Mouse (Mus musculus) lung, postnatal 0 days (tissue): ENCODE measurements around the gene Dazap1. TPM values are rescaled to one million over a fixed set of nuclear protein-coding genes. Genes with fewer than 3 reads are reported as not detected.

Source experiments
- ATAC-seq: fragments of 200-750 bp; cut with Nextera tagmentation; 2 replicates; pipeline ENCODE4 v1.8.0; 2017; ENCODE audit warnings: moderate library complexity
- DNase-seq: peaks from one replicate; pipeline ENCODE4 v3.0.0-alpha.2; 2016; ENCODE audit warnings: low spot score
- H3K27ac ChIP-seq: fragments of 300-500 bp; sonication (generic); 2 replicates; pipeline ENCODE4 v1.5.1; 2014; ENCODE audit warnings: antibody characterized with exemption, mild to moderate bottlenecking, low read length, mixed read lengths
- H3K27me3 ChIP-seq: fragments of 300-500 bp; sonication (generic); replicated peaks from 2 replicates; pipeline ENCODE4 v1.6.1; 2014; ENCODE audit warnings: low read length, mixed read lengths; ENCODE audit not compliant: insufficient read depth
- H3K36me3 ChIP-seq: fragments of 300-500 bp; sonication (generic); 2 replicates; pipeline ENCODE4 v1.6.1; 2014; ENCODE audit warnings: low read length, mixed read lengths; ENCODE audit not compliant: insufficient read depth
- H3K4me1 ChIP-seq: fragments of 300-500 bp; sonication (generic); 2 replicates; pipeline ENCODE4 v1.6.1; 2014; ENCODE audit warnings: antibody characterized with exemption, low read depth, low read length, mixed read lengths; ENCODE audit not compliant: insufficient read depth
- H3K4me2 ChIP-seq: fragments of 300-500 bp; sonication (generic); replicated peaks from 2 replicates; pipeline ENCODE4 v1.6.1; 2014; ENCODE audit warnings: low read depth, mild to moderate bottlenecking, low read length, moderate library complexity, mixed read lengths
- H3K4me3 ChIP-seq: fragments of 300-500 bp; sonication (generic); 2 replicates; pipeline ENCODE4 v1.5.1; 2014; ENCODE audit warnings: low read depth, low read length
- H3K9ac ChIP-seq: fragments of 300-500 bp; sonication (generic); replicated peaks from 2 replicates; pipeline ENCODE4 v1.6.1; 2014; ENCODE audit warnings: low read depth, mild to moderate bottlenecking
- H3K9me3 ChIP-seq: fragments of 300-500 bp; sonication (generic); 2 replicates; pipeline ENCODE4 v1.6.1; 2016; ENCODE audit warnings: low read length, mixed read lengths
- CTCF ChIP-seq: IDR thresholded peaks from 2 replicates; pipeline ENCODE4 v1.5.1; 2016; ENCODE audit warnings: antibody characterized with exemption, mild to moderate bottlenecking
- EP300 ChIP-seq: IDR thresholded peaks from 2 replicates; pipeline ENCODE4 v1.6.1; 2016; ENCODE audit warnings: antibody characterized with exemption, mild to moderate bottlenecking, control low read depth
- WGBS: fragments of 180-500 bp; shearing (Covaris S2); extraction: QIAGEN DNeasy Blood & Tissue Kit; methylation state at CpG from one replicate; pipeline ENCODE4 v1.1.7; 2014; 5-methylcytosine and 5-hydroxymethylcytosine counted together
- microRNA-seq: library from miRNA; unstranded; fragments of <30 nt; microRNA quantifications from one replicate; pipeline ENCODE4, GENCODE M21; 2016
- polyA plus RNA-seq: library from polyadenylated mRNA; unstranded; fragments of >200 nt; fragmentation: Nextera tagmentation; extraction: Ambion mirVana; gene quantifications from 2 replicates; pipeline ENCODE4 v1.2.1, GENCODE M21; 2015

Dazap1 gene
- polyA plus RNA-seq, 1 experiment from 2014 or later, result 38.1 TPM

DNA sequence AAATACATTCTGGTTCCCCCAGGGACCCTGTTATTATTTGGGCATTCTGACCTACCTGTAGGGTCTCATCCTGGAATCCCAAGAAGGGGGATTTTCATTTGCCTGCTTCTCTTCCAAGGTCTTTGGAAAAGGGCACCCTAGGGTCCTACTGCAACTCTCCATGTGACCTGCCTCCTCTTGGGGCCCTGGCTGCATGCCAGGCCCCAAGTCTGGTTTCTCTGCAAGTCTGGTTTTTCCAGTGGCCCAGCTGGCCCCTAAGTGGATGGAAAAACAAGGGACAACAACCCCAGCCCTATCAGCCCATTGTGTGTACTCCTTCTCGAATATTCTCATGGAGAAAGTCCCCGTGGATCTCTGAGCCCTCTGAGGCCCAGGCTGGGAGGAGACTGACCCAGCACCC, 69.6 kb downstream of the Dazap1 start:
- ATAC-seq, result no peak
- H3K4me1 ChIP-seq, result peaks cover 4% of the 10 kb centered on the region
- TF ChIP-seq CTCF (no peak), EP300 (0 out of 2 replicates have a peak, but pooled peaks have one; percentile 25)
- H3K27ac ChIP-seq, result peak overlapping the region; percentile 51; the same call in 1 of the 2 replicates
- DNase-seq, result peak; percentile 49
- no peaks in the 10 kb centered on the region for H3K9me3 ChIP-seq
- H3K9ac ChIP-seq, result no peak overlapping the region
- H3K4me3 ChIP-seq, result no peak overlapping the region
- peak overlapping the region; percentile 78 for H3K4me2 ChIP-seq
- WGBS, result 50% methylated on average over 2 of the region's 2 CpGs
- no peaks in the 10 kb centered on the region for H3K36me3 ChIP-seq
- no peaks in the 10 kb centered on the region; the same call in 1 of the 2 replicates for H3K27me3 ChIP-seq

DNA sequence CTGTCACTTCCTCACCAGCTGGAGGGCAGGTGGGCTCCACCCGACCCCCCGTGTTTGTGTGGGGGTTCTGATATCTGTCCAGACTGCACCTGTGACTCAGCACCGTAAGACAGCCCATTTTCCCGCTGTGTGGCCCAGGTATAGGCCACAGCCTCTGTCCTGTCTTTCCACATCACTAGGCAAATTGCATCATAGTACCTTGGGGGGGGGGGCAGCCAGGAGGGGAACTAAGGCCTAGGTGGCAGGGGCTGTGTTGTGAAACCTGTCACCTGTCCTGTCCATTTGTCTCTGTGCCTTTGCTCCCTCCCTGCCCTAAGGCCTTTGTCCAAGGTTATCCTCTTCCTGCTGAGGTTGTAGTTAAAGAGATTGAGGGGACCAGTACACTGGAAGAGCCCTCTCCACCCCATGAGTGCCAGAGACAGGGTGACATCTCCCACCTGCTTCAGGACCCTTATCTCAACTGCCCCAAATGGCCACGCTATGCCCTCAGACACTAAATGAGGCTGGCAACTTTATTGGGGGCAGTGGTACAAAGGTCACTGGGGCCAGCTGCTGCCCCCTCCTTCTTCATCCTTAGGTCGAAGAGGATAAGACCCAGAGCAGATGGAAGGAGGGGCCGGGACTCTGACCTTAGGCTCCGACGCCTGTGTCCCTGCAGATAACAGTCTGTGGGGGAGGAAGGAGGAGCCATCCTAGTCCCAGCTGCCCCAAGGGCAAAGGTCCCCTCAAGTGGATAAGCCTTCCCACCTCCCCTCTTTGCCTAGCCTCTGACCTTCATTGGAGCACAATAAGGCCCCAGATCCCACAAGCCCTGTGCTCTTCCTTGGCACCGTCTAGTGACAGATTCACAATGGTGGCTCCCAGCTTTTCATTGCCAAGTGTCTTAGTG, 70.6 kb downstream of the Dazap1 start:
- 54% methylated on average over 10 of the region's 10 CpGs for WGBS
- Histone ChIP-seq H3K9ac (no peak overlapping the region), H3K27me3 (no peaks in the 10 kb centered on the region; the same call in 1 of the 2 replicates), H3K27ac (peak overlapping the region; percentile 51), H3K9me3 (no peaks in the 10 kb centered on the region), H3K36me3 (no peaks in the 10 kb centered on the region), H3K4me2 (peak overlapping the region; percentile 78; the same call in 1 of the 2 replicates), H3K4me1 (peaks cover 4% of the 10 kb centered on the region), H3K4me3 (no peak overlapping the region)
- no peak for ATAC-seq
- no peak for DNase-seq
- TF ChIP-seq EP300 (no peak), CTCF (no peak)

DNA sequence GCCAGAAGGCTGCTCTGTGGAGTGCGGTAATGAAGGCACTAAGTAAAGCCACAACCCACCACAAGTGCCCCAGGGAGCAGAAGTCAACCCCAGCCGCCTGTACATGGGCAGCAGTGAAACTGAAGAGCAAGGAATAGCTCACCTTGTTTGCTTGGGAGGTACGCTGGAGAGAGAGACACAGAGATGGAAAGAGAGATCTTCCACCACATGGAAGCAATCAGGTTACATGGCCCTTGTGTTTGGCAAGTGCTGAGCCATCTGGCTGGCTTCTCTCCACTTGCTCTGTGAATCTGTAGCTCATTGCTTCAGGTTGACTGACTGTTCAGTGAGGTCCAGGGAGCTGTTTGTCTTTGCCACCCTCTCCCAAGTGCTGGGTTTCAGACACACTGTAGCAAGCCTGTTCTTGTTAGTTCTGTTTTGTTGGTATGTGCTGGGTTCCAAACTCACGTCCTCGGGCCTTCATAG, 71.3 kb downstream of the Dazap1 start:
- ATAC-seq (no peak), DNase-seq (no peak)
- no peak overlapping the region for H3K9ac ChIP-seq
- no peak overlapping the region for H3K4me3 ChIP-seq
- H3K4me1 ChIP-seq, result peaks cover 4% of the 10 kb centered on the region
- no peaks in the 10 kb centered on the region; the same call in 1 of the 2 replicates for H3K27me3 ChIP-seq
- H3K27ac ChIP-seq, result no peak overlapping the region; the same call in 1 of the 2 replicates
- 79% methylated on average over 5 of the region's 5 CpGs for WGBS
- H3K9me3 ChIP-seq, result no peaks in the 10 kb centered on the region
- H3K36me3 ChIP-seq, result no peaks in the 10 kb centered on the region
- no peak overlapping the region for H3K4me2 ChIP-seq
- TF ChIP-seq EP300, result no peak
- TF ChIP-seq CTCF, result no peak

DNA sequence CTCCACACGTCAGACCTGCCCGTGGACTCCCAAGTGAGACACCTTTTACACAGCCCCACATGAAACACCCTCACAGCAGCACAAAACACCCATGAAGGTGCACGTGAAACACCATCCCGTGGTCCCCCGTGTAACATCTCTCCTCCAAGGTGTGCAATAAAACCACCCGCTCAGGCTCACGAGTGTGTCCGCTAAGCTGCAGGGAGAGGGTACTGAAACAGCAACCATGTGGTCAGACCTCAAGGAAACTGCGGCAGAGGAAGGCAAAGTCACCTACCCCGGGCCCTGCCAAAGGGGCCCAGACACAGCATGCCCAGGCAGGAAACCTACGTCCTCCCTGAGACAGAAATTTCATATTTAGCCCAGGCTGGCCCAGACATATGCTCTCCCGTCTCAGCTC, 75.0 kb downstream of the Dazap1 start:
- Histone ChIP-seq H3K36me3 (no peaks in the 10 kb centered on the region), H3K4me3 (no peak overlapping the region), H3K27ac (no peak overlapping the region), H3K9me3 (no peaks in the 10 kb centered on the region), H3K4me2 (no peak overlapping the region), H3K27me3 (peaks cover 7% of the 10 kb centered on the region), H3K4me1 (no peaks in the 10 kb centered on the region; the same call in 1 of the 2 replicates), H3K9ac (no peak overlapping the region)
- TF ChIP-seq CTCF (no peak), EP300 (no peak)
- DNase-seq (no peak), ATAC-seq (no peak)
- WGBS, result 80% methylated on average over 12 of the region's 12 CpGs

Small RNAs within 50 kb of the gene (microRNA-seq; reads per million reads assigned to microRNA genes)
- 1.5 reads per million for gene Mir6911

Other genes starting within 250 kb of the Dazap1 start
- 20.1 and 22.2 TPM in 2 replicates for gene Arhgap45, start 244.8 kb upstream of the Dazap1 start, polyA plus RNA-seq
- 178 and 202 TPM in 2 replicates for gene Polr2e, start 221.7 kb upstream of the Dazap1 start, polyA plus RNA-seq
- gene Gpx4, start 214.3 kb upstream of the Dazap1 start, polyA plus RNA-seq, result 1,058 and 1,082 TPM in 2 replicates
- gene Sbno2, start 155.9 kb upstream of the Dazap1 start, polyA plus RNA-seq, result 17.5 and 26.4 TPM in 2 replicates
- gene Stk11, start 145.7 kb upstream of the Dazap1 start, polyA plus RNA-seq, result 19.0 and 19.8 TPM in 2 replicates
- gene Atp5d, start 122.9 kb upstream of the Dazap1 start, polyA plus RNA-seq, result 463 and 491 TPM in 2 replicates
- 5.1 and 5.5 TPM in 2 replicates for gene Cbarp, start 120.7 kb upstream of the Dazap1 start, polyA plus RNA-seq
- 13.2 and 14.2 TPM in 2 replicates for gene Midn, start 113.2 kb upstream of the Dazap1 start, polyA plus RNA-seq
- gene Cirbp, start 95.5 kb upstream of the Dazap1 start, polyA plus RNA-seq, result 203 and 305 TPM in 2 replicates
- 10.4 and 11.7 TPM in 2 replicates for gene 1600002K03Rik, start 88.5 kb upstream of the Dazap1 start, polyA plus RNA-seq
- gene Efna2, start 82.0 kb upstream of the Dazap1 start, polyA plus RNA-seq, result 5.1 and 6.9 TPM in 2 replicates
- 34.0 and 36.9 TPM in 2 replicates for gene Mum1, start 35.1 kb upstream of the Dazap1 start, polyA plus RNA-seq
- 295 and 327 TPM in 2 replicates for gene Ndufs7, start 12.4 kb upstream of the Dazap1 start, polyA plus RNA-seq
- 23.5 and 25.4 TPM in 2 replicates for gene Gamt, start 474 bp upstream of the Dazap1 start, polyA plus RNA-seq
- 651 and 741 TPM in 2 replicates for gene Rps15, start 31.0 kb downstream of the Dazap1 start, polyA plus RNA-seq
- gene Apc2, start 34.5 kb downstream of the Dazap1 start, polyA plus RNA-seq, result 0.57 and 0.85 TPM in 2 replicates
- gene 2310011J03Rik, start 59.1 kb downstream of the Dazap1 start, polyA plus RNA-seq, result 58.4 and 64.8 TPM in 2 replicates
- gene Pcsk4, start 68.0 kb downstream of the Dazap1 start, polyA plus RNA-seq, result 3.4 and 3.7 TPM in 2 replicates
- gene Reep6, start 68.5 kb downstream of the Dazap1 start, polyA plus RNA-seq, result 15.4 and 17.6 TPM in 2 replicates
- gene Adamtsl5, start 86.9 kb downstream of the Dazap1 start, polyA plus RNA-seq, result 6.4 and 7.3 TPM in 2 replicates
- gene Plk5, start 95.0 kb downstream of the Dazap1 start, polyA plus RNA-seq, result 1.00 and 1.0 TPM in 2 replicates
- gene Mex3d, start 126.2 kb downstream of the Dazap1 start, polyA plus RNA-seq, result 6.0 and 6.3 TPM in 2 replicates
- gene Mbd3, start 138.1 kb downstream of the Dazap1 start, polyA plus RNA-seq, result 90.6 and 90.7 TPM in 2 replicates
- gene Uqcr11, start 145.3 kb downstream of the Dazap1 start, polyA plus RNA-seq, result 511 and 651 TPM in 2 replicates
- gene Tcf3, start 172.2 kb downstream of the Dazap1 start, polyA plus RNA-seq, result 34.7 and 36.2 TPM in 2 replicates
- gene Onecut3, start 233.3 kb downstream of the Dazap1 start, polyA plus RNA-seq, result not detected in 2 replicates